Mouse (Mus musculus) urinary bladder, adult 2 months (tissue): Measurements from ENCODE around the gene Clgn. TPM values are rescaled to one million over a fixed set of nuclear protein-coding genes. Genes with fewer than 3 reads are reported as not detected.
A peak's percentile ranks its signal among the peaks of the same experiment; 100 is the strongest.
"Not testable (repeated sequence)": the region's sequence is repeated elsewhere in the genome, so short reads cannot be mapped to it uniquely, and the experiment has no call there.

Experiments
- DNase-seq: peaks from one replicate; pipeline ENCODE4 v3.0.0; 2022; ENCODE audit warnings: low spot score
- polyA plus RNA-seq: library from polyadenylated mRNA; depleted of rRNA; stranded (reverse); fragments of >200 nt; gene quantifications from 2 replicates; pipeline ENCODE4 v1.2.3, GENCODE M21; 2012; rRNA removed

Clgn gene
- polyA plus RNA-seq, 1 experiment = 0.01 TPM

- no peak for DNase-seq
Observed at GRCm38 (mm10) chr8:83423032-83423825, 33.6 kb downstream of the Clgn start.

- no peak for DNase-seq
Observed at GRCm38 (mm10) chr8:83425202-83425601, 35.5 kb downstream of the Clgn start.

DNA sequence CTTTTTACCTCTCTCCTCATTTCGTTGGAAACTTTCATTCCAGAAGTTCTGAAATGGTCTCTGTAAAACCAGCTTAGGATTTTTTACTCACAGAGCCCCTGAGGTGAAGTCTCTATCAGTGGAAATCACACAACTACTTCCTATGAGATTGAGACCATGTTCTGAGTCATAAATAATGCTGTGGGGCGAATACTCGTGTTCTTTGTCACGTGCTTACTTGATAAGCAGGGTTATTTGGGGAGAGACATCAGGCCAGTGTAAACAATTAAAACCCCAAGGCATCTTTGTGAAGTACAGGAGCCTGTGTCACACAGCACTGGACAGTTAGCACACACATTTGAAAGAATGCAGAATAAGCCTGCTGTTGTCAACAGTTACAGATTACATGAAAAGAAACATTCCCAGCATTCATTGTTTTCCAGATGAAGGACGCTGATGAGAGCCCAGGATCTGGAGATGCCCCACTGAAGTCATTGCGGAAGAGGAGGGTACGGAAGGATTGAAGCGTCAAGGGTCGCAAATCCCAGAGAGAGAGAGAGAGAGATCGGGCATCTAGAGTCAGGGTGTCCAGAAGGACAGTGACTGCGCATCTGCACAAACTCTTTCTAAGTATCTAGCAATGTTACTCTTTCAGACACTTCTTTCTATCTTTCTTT lies 36.6 kb downstream of the Clgn start:
- DNase-seq = no peak

DNA sequence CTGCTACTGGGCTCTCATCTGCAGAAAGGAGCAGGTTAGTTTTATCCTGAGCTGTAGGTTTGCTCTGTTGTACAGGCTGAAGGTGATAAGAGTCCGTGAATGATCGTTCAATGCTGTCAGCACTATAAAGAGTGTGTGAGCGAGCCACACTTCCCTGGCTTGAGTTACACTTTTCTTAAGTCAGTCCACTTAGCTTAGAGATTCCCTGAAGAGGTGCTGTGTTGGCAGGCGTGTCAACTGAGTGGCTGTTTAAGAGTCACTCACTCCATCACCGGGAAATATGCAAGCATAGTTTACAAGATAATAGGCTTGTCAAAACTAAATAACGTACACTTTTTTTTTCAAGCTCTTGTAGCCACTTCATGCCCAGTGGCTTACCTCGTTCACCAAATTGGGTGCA lies 37.3 kb downstream of the Clgn start:
- no peak for DNase-seq

DNA sequence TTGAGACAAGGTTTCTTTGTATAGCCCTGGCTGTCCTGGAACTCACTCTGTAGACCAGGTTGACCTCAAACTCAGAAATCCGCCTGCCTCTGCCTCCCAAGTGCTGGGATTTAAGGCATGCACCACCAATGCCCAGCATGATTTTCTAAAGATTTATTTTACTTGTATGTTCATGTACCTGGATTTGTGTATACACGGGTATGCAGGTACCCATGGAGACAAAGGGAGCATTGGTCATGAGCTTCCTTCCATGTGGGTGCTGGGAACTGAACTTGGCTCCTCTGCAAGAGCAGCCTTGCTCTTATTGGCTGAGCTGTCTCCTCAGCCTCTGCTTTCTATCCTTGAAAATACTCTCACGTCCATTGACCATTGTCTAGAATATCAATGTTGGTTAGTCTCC lies 39.0 kb downstream of the Clgn start:
- not testable (repeated sequence) for DNase-seq

DNA sequence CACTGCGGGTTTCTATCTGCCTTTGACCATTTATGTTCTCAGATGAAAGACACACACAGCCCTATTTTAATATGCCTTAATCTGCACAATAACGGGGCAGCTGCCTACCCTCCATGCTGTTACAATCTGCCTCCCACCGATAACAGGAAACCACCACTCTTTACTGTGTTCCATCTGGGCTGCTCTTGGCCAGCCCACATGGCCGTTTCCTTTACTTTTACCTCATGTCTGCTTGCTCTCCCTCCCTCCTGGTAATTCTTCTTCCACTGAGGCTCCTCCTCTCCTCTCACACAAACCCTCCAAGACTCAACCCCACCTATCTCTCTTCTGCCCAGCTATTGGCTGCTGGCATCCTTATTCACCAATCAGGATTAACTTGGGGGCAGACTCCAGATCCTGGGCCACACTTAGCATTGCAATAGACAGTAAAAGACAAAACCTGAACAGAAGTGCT lies 39.4 kb downstream of the Clgn start:
- DNase-seq = no peak

- no peak for DNase-seq
Observed at GRCm38 (mm10) chr8:83437077-83437476, 47.4 kb downstream of the Clgn start.

- no peak for DNase-seq
Observed at GRCm38 (mm10) chr8:83441656-83442242, 52.1 kb downstream of the Clgn start.

DNA sequence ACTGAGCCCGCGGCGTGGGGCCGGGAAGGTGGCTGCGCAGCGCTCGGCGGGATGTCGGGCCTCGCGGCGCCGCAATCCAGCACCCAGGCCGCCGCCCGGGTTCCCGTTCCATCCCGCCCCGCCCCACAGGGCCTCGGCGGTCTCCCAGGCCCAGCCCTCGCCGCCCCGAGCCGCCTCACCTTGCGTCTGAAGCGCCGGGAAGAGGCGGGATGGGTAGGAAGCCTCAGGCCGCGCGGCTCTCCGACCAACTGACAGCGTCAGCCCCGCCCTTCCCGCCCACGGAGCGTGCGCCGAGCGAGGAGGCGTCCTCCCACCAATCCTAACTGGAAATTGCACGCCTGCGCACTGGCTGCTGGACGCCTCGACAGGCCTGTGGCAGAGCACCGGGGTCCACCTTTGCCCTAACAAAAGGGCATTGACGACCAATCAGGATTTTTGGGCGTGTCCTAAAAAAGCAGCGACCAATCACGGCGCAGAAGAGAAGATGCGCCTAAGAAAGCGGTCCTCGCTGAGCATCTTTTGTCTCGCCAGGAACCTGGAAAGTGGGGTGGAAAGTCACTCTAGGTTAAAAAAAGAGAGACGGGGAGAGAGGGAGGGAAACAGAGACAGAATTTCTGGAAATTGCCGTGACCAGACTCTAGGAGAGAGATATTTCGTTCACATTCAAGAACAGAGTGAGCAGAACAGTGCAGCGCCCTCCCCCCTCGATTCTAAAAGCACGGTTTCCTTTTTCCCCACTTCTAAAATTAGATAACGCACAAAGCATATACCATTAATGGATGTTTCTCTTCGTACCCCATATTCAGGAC lies 52.8 kb downstream of the Clgn start:
- peak; percentile 89 for DNase-seq

- DNase-seq = no peak
Observed at GRCm38 (mm10) chr8:83443052-83443400, 53.4 kb downstream of the Clgn start.

DNA sequence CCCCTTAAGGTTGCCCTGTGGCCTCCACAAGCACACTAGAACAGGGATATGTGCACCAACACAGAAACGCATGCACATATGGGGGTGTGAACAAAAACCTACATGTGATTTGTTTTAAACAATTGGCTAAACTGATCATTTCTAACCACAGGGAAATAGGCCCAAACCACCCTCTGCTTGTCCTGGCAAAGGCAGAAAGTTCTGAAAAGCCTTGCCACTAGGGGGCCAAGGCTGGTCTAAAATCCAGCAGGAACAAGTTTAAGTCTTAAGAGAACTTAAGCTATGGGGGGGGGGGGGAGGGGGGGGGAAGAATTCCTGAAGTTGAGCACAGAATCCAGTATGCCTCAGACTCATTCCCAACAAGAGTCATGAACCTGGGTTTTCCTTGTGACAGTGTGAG lies 60.3 kb downstream of the Clgn start:
- no peak for DNase-seq

DNA sequence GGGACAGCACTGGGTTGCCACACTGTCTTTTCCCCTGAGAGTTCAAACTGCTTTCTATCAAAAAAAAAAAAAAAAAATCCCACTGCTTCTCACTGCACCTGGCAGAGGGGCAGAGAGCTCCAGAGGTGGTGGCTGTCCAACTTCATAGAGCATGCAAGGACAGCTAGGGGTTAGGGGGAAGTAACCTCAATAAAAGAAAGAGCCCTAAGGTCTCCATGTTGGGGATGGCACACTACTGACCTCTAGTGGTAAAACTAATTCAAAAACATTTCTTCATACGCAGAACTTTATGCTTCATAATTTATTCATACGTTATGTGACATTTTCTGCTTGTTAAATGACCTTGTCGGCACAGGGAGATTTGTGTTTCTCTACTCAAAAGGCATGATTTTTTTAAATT lies 61.4 kb downstream of the Clgn start:
- no peak for DNase-seq

DNA sequence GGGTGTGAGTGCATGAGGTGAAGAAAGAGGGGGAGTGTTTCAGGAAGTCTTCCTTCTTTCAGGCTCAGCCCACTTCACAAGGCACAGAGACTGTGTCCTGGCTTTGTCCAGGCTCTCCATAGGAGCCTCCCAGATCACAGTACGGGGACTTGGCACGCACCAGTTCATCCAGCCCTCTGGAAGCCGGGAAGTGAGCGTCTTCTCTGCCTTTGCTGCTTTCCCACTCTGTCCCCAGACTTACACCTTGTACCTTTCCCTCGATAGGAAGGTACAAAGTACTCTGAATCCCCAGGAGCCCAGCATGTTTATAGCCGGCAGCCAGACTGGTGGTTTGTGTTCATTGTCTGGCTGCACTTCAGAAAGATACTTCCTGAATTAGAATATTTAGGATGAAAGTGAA lies 67.5 kb downstream of the Clgn start:
- no peak for DNase-seq

GRCm38 (mm10) chr8:83458222-83458621 lies 68.6 kb downstream of the Clgn start, which contains the start of gene Scoc:
Scoc (minus strand) TSS chr8:83458391.
- DNase-seq = no peak

GRCm38 (mm10) chr8:83459606-83460005 lies 69.9 kb downstream of the Clgn start:
- DNase-seq = no peak

Other genes starting within 250 kb of the Clgn start
- 22.0 and 23.1 TPM in 2 replicates for gene Tbc1d9, start 224.5 kb upstream of the Clgn start, polyA plus RNA-seq
- 2.3 and 3.3 TPM in 2 replicates for gene Gm10645, start 223.7 kb upstream of the Clgn start, polyA plus RNA-seq
- 0.14 and 0.15 TPM in 2 replicates for gene Ucp1, start 99.5 kb upstream of the Clgn start, polyA plus RNA-seq
- gene Elmod2, start 57.4 kb upstream of the Clgn start, polyA plus RNA-seq = 9.8 and 10.3 TPM in 2 replicates
- not detected in 2 replicates for gene Mgat4d, start 41.4 kb upstream of the Clgn start, polyA plus RNA-seq
- 69.9 and 80.0 TPM in 2 replicates for gene Scoc, start 68.5 kb downstream of the Clgn start, polyA plus RNA-seq
- not detected in 2 replicates for gene Olfr370, start 145.9 kb downstream of the Clgn start, polyA plus RNA-seq
- 241 and 263 TPM in 2 replicates for gene Ndufb7, start 176.8 kb downstream of the Clgn start, polyA plus RNA-seq
- 298 and 313 TPM in 2 replicates for gene Tecr, start 218.1 kb downstream of the Clgn start, polyA plus RNA-seq
- gene Dnajb1, start 218.3 kb downstream of the Clgn start, polyA plus RNA-seq = 30.7 and 36.8 TPM in 2 replicates